Mouse (Mus musculus): ENCODE measurements at regions not wholly inside any gene's neighbourhood (a gene's known extent, or its start where the extent isn't known, plus 50 kb on each side); places are given as distances from the start of the nearest gene placed in this dataset.

- DNase-seq (ENCODE audit: low spot score in 2 of 2): no peak
These were observed 91.2 kb upstream of the Trpm3 start for GRCm38 (mm10) chr19:22047657-22048056.

GRCm38 (mm10) chr19:22066302-22066701 is 72.5 kb upstream of the Trpm3 start:
- DNase-seq (ENCODE audit: low spot score in 2 of 2): no peak

GRCm38 (mm10) chr19:22070246-22071030 is 68.4 kb upstream of the Trpm3 start:
- DNase-seq (ENCODE audit: low spot score in 2 of 2): no peak

- no peak for DNase-seq (ENCODE audit: low spot score in 2 of 2)
These were observed 67.1 kb upstream of the Trpm3 start for GRCm38 (mm10) chr19:22071701-22072100.

- no peak for DNase-seq (ENCODE audit: low spot score in 2 of 2)
These were observed 64.8 kb upstream of the Trpm3 start for GRCm38 (mm10) chr19:22074042-22074441.

GRCm38 (mm10) chr19:22081448-22081847 is 57.4 kb upstream of the Trpm3 start:
- DNase-seq (ENCODE audit: low spot score in 2 of 2): no peak
